9 mouse cellular contexts compared by ENCODE assay signal in the genomic region with DNA sequence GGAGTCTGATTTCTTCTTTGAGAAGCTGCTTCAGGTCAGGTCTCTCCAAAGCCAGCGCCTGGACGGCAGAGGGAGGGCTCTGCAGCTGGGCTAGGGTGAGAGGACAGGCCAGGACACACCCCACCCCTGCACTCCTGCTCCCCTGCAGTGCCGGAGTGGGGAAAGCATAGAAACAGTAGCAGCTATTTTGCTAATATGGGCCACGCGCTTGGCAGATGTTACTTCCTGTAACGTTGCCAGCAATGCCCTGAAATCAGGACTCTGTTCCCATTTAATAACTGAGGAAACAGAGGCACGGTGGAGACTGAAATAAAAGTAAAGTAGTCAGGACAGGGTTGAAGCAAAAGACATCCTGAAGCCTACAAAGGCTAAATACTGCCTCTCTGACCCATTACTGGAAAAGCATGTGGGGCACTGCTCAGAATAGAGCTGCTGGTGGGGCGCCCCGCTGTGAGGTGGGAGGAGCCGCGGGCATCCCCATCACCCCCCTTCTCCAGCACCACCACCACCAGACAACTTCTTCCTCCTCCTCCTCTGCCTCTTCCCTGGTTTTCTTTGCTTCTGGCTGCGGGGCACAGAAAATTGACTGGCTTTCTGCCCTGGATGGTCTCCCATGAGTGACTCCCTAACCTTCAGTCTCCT.
DNase-seq lines count a peak whose midpoint lies in the region; ATAC-seq and TF ChIP-seq lines count a peak whose summit lies in the region.
"Had no signal": no experiment of that assay in that cellular context is flagged by ENCODE, and none has a peak within 500 bp of the region (broad histone marks: within the 10 kb centered on the region; RNA-seq: fewer than 3 reads in every experiment).

No protein-coding gene starts in this region.

- no peak overlapping the region for H3K27ac ChIP-seq in heart, embryonic 11.5 days (ENCODE audit: low read depth, low read length)
- no peak overlapping the region for H3K27ac ChIP-seq in hindbrain, embryonic 11.5 days (ENCODE audit: low read depth, low read length)

- WGBS in heart, embryonic 11.5 days (ENCODE audit: insufficient replicate concordance) = 4% methylated on average over 12 of the region's 12 CpGs
- 2% methylated on average over 12 of the region's 12 CpGs for WGBS in hindbrain, embryonic 11.5 days

- no peak for ATAC-seq in heart, embryonic 11.5 days (replicated peaks; ENCODE audit: insufficient number of reproducible peaks, low FRiP score, low TSS enrichment)
- ATAC-seq in hindbrain, embryonic 11.5 days (ENCODE audit: low FRiP score) = 0 out of 2 replicates have a peak, but pooled peaks have one; percentile 33
- ATAC-seq in megakaryocyte progenitor cell, adult 5-6 weeks (replicated peaks; ENCODE audit: poor library complexity) = peak; percentile 39; the same call in 1 of the 2 replicates

- peaks cover 19% of the 10 kb centered on the region for H3K27me3 ChIP-seq in heart, embryonic 11.5 days (ENCODE audit: control insufficient read depth, insufficient read depth, low read length)
- H3K27me3 ChIP-seq in E14TG2a.4 (ENCODE audit: insufficient read depth, low read length) = peaks cover 47% of the 10 kb centered on the region
- peaks cover 3% of the 10 kb centered on the region for H3K27me3 ChIP-seq in hindbrain, embryonic 11.5 days (ENCODE audit: control insufficient read depth, insufficient read depth, low read length)

- H3K4me3 ChIP-seq in heart, embryonic 11.5 days (ENCODE audit: low read depth, low read length) = peak overlapping the region; percentile 12
- H3K4me3 ChIP-seq in E14TG2a.4 (replicated peaks; ENCODE audit: low read length) = peak overlapping the region; percentile 23; the same call in 1 of the 2 replicates
- no peak overlapping the region for H3K4me3 ChIP-seq in hindbrain, embryonic 11.5 days (ENCODE audit: low read depth, low read length)

- no peak for TF ChIP-seq CTCF in E14TG2a.4 (conservative IDR thresholded peaks at IDR 0.05; ENCODE audit: low read length)

- no peak for DNase-seq in heart, postnatal 4 days
- peak; percentile 39 for DNase-seq in embryo, embryonic 10 days (ENCODE audit: low spot score)
- peak; percentile 40 for DNase-seq in hindbrain, embryonic 11.5 days (ENCODE audit: low spot score)
- DNase-seq in thymus, postnatal 14 days = peak; percentile 51
- no peak for DNase-seq in spleen, postnatal 36 days (ENCODE audit: low spot score in 2 of 2)

- peaks cover 10% of the 10 kb centered on the region for H3K4me1 ChIP-seq in heart, embryonic 11.5 days (ENCODE audit: control insufficient read depth, insufficient read depth, low read length)
- H3K4me1 ChIP-seq in E14TG2a.4 (replicated peaks; ENCODE audit: low read depth, low read length) = peaks cover 26% of the 10 kb centered on the region
- peaks cover 7% of the 10 kb centered on the region; the same call in 1 of the 2 replicates for H3K4me1 ChIP-seq in hindbrain, embryonic 11.5 days (replicated peaks; ENCODE audit: control insufficient read depth, insufficient read depth, low read length)

- H3K9me3 ChIP-seq in heart, embryonic 11.5 days (replicated peaks; ENCODE audit: control insufficient read depth, low read length) = no peaks in the 10 kb centered on the region
- H3K9me3 ChIP-seq in E14TG2a.4 (ENCODE audit: low read length) = no peaks in the 10 kb centered on the region
- H3K9me3 ChIP-seq in hindbrain, embryonic 11.5 days (ENCODE audit: control insufficient read depth, low read length) = no peaks in the 10 kb centered on the region
- H3K9me3 ChIP-seq: G1E had no signal

- no peak overlapping the region for H3K9ac ChIP-seq in heart, embryonic 11.5 days (ENCODE audit: low read depth, low read length)
- H3K9ac ChIP-seq in hindbrain, embryonic 11.5 days (ENCODE audit: low read depth, low read length) = 0 out of 2 replicates have a peak overlapping the region, but pooled peaks have one; percentile 15

- H3K4me2 ChIP-seq in heart, embryonic 11.5 days = peak overlapping the region; percentile 50
- H3K4me2 ChIP-seq in hindbrain, embryonic 11.5 days (replicated peaks; ENCODE audit: low read depth, low read length) = peak overlapping the region; percentile 29; the same call in 1 of the 2 replicates

- H3K36me3 ChIP-seq in heart, embryonic 11.5 days (ENCODE audit: control insufficient read depth, insufficient read depth, low read length) = no peaks in the 10 kb centered on the region
- H3K36me3 ChIP-seq in E14TG2a.4 (ENCODE audit: insufficient read depth, low read length) = no peaks in the 10 kb centered on the region
- H3K36me3 ChIP-seq in hindbrain, embryonic 11.5 days (ENCODE audit: control insufficient read depth, insufficient read depth, low read length) = no peaks in the 10 kb centered on the region
- H3K36me3 ChIP-seq: G1E had no signal

Comparison
In these comparisons a context has a peak if more than half of its experiments do, and no peak if none do; other contexts are left out.
1. DNase-seq: peak in embryo, embryonic 10 days (single experiment), hindbrain, embryonic 11.5 days (single experiment) and thymus, postnatal 14 days (single experiment); none in heart, postnatal 4 days (single experiment) and spleen, postnatal 36 days (0 of 2).